Mouse (Mus musculus) hindbrain, embryonic 16.5 days (tissue): ENCODE results near the gene Idh3g. TPM values are rescaled to one million over a fixed set of nuclear protein-coding genes. Genes with fewer than 3 reads are reported as not detected.
"Not testable (repeated sequence)": the region's sequence is repeated elsewhere in the genome, so short reads cannot be mapped to it uniquely, and the experiment has no call there.

Source experiments
- ATAC-seq: fragments of 200-750 bp; cut with Nextera tagmentation; 2 replicates; pipeline ENCODE4 v1.8.0; 2017; ENCODE audit warnings: moderate TSS enrichment, moderate library complexity
- H3K27ac ChIP-seq: fragments of 300-500 bp; sonication (generic); 2 replicates; pipeline ENCODE4 v1.5.1; 2014; ENCODE audit warnings: low read depth, mild to moderate bottlenecking, control low read depth, low read length, moderate library complexity
- H3K27me3 ChIP-seq: fragments of 300-500 bp; sonication (generic); replicated peaks from 2 replicates; pipeline ENCODE4 v1.6.1; 2014; ENCODE audit warnings: low read length; ENCODE audit not compliant: control insufficient read depth, insufficient read depth
- H3K36me3 ChIP-seq: fragments of 300-500 bp; sonication (generic); 2 replicates; pipeline ENCODE4 v1.6.1; 2014; ENCODE audit warnings: mild to moderate bottlenecking, low read length, moderate library complexity, mixed read lengths; ENCODE audit not compliant: control insufficient read depth, insufficient read depth
- H3K4me1 ChIP-seq: fragments of 300-500 bp; sonication (generic); 2 replicates; pipeline ENCODE4 v1.6.1; 2014; ENCODE audit warnings: low read depth, low read length; ENCODE audit not compliant: control insufficient read depth, insufficient read depth
- H3K4me2 ChIP-seq: fragments of 300-500 bp; sonication (generic); 2 replicates; pipeline ENCODE4 v1.6.1; 2014; ENCODE audit warnings: mild to moderate bottlenecking, low read length, control low read depth, moderate library complexity
- H3K4me3 ChIP-seq: fragments of 300-500 bp; sonication (generic); 2 replicates; pipeline ENCODE4 v1.5.1; 2014; ENCODE audit warnings: mild to moderate bottlenecking, low read length, control low read depth, moderate library complexity
- H3K9ac ChIP-seq: fragments of 300-500 bp; sonication (generic); 2 replicates; pipeline ENCODE4 v1.6.1; 2014; ENCODE audit warnings: low read depth, mild to moderate bottlenecking, control low read depth, low read length, moderate library complexity
- H3K9me3 ChIP-seq: fragments of 300-500 bp; sonication (generic); 2 replicates; pipeline ENCODE4 v1.6.1; 2014; ENCODE audit warnings: mild to moderate bottlenecking, low read length, moderate library complexity; ENCODE audit not compliant: control insufficient read depth
- WGBS: fragments of 180-500 bp; shearing (Covaris S2); extraction: QIAGEN DNeasy Blood & Tissue Kit; methylation state at CpG from one replicate; pipeline ENCODE4 v1.1.7; 2014; 5-methylcytosine and 5-hydroxymethylcytosine counted together
- polyA plus RNA-seq: library from polyadenylated mRNA; unstranded; fragments of >200 nt; fragmentation: Nextera tagmentation; extraction: Ambion mirVana; gene quantifications from 2 replicates; pipeline ENCODE4 v1.2.1, GENCODE M21; 2015

The Idh3g gene
- polyA plus RNA-seq, 1 experiment from 2014 or later: 285 TPM

- Histone ChIP-seq H3K27me3 (no peaks in the 10 kb centered on the region), H3K4me3 (no peak overlapping the region), H3K9me3 (no peaks in the 10 kb centered on the region), H3K27ac (no peak overlapping the region), H3K4me2 (no peak overlapping the region), H3K4me1 (no peaks in the 10 kb centered on the region), H3K9ac (no peak overlapping the region), H3K36me3 (no peaks in the 10 kb centered on the region)
- 67% methylated on average over 6 of the region's 9 CpGs for WGBS
- ATAC-seq: no peak
Measured at GRCm38 (mm10) chrX:73767267-73767666, 19.4 kb downstream of the Idh3g start.

- Histone ChIP-seq H3K36me3 (no peaks in the 10 kb centered on the region), H3K4me1 (no peaks in the 10 kb centered on the region), H3K9me3 (no peaks in the 10 kb centered on the region), H3K27ac (no peak overlapping the region), H3K27me3 (no peaks in the 10 kb centered on the region), H3K9ac (no peak overlapping the region), H3K4me2 (no peak overlapping the region), H3K4me3 (no peak overlapping the region)
- 0 out of 2 replicates have a peak, but pooled peaks have one; percentile 54 for ATAC-seq
- WGBS: 76% methylated on average over 1 of the region's 1 CpGs
Measured at GRCm38 (mm10) chrX:73765311-73765710, 21.4 kb downstream of the Idh3g start.

GRCm38 (mm10) chrX:73758611-73759290, 27.9 kb downstream of the Idh3g start:
- Histone ChIP-seq H3K9ac (no peak overlapping the region), H3K27me3 (no peaks in the 10 kb centered on the region), H3K27ac (no peak overlapping the region), H3K4me1 (no peaks in the 10 kb centered on the region), H3K4me3 (no peak overlapping the region), H3K9me3 (no peaks in the 10 kb centered on the region), H3K36me3 (no peaks in the 10 kb centered on the region), H3K4me2 (no peak overlapping the region)
- peak; percentile 61; the same call in 1 of the 2 replicates for ATAC-seq
- WGBS: 81% methylated on average over 13 of the region's 13 CpGs

- Histone ChIP-seq H3K4me2 (no peak within 1 kb of the TSS), H3K4me1 (no peaks in the 10 kb centered on the region), H3K4me3 (no peak within 1 kb of the TSS), H3K27ac (no peak within 1 kb of the TSS), H3K36me3 (no peaks in the 10 kb centered on the region), H3K9ac (no peak within 1 kb of the TSS), H3K27me3 (no peaks in the 10 kb centered on the region), H3K9me3 (no peaks in the 10 kb centered on the region)
- peak; percentile 63; the same call in 1 of the 2 replicates for ATAC-seq
- WGBS: 64% methylated on average over 5 of the region's 5 CpGs
Measured at GRCm38 (mm10) chrX:73756334-73757140, 30.2 kb downstream of the Idh3g start, which contains the start of gene Plxnb3. Plxnb3 (plus strand) TSS chrX:73757090.

- Histone ChIP-seq H3K4me3 (no peak overlapping the region), H3K4me1 (no peaks in the 10 kb centered on the region), H3K27me3 (no peaks in the 10 kb centered on the region), H3K27ac (no peak overlapping the region), H3K4me2 (no peak overlapping the region), H3K9me3 (no peaks in the 10 kb centered on the region), H3K36me3 (no peaks in the 10 kb centered on the region), H3K9ac (no peak overlapping the region)
- WGBS: 94% methylated on average over 1 of the region's 1 CpGs
- ATAC-seq: no peak
Measured at GRCm38 (mm10) chrX:73748977-73749376, 37.7 kb downstream of the Idh3g start.

- H3K4me3 ChIP-seq: no peak overlapping the region
- no peaks in the 10 kb centered on the region for H3K4me1 ChIP-seq
- H3K9ac ChIP-seq: no peak overlapping the region
- H3K27me3 ChIP-seq: no peaks in the 10 kb centered on the region
- no peaks in the 10 kb centered on the region for H3K9me3 ChIP-seq
- no peak for ATAC-seq
- no peaks in the 10 kb centered on the region for H3K36me3 ChIP-seq
- H3K4me2 ChIP-seq: no peak overlapping the region
- H3K27ac ChIP-seq: no peak overlapping the region
- WGBS: 83% methylated on average over 1 of the region's 1 CpGs
Measured at GRCm38 (mm10) chrX:73744774-73745481, 41.8 kb downstream of the Idh3g start.

- H3K36me3 ChIP-seq, H3K4me3 ChIP-seq, H3K4me1 ChIP-seq, ATAC-seq, H3K9ac ChIP-seq, H3K9me3 ChIP-seq, H3K27me3 ChIP-seq, H3K27ac ChIP-seq, H3K4me2 ChIP-seq: not testable (repeated sequence)
- 95% methylated on average over 7 of the region's 7 CpGs for WGBS
Measured at GRCm38 (mm10) chrX:73739841-73740240, 46.9 kb downstream of the Idh3g start.

GRCm38 (mm10) chrX:73739151-73739550, 47.5 kb downstream of the Idh3g start:
- Histone ChIP-seq H3K4me3 (no peak overlapping the region), H3K4me1 (no peaks in the 10 kb centered on the region), H3K9me3 (no peaks in the 10 kb centered on the region), H3K4me2 (no peak overlapping the region), H3K27ac (no peak overlapping the region), H3K9ac (no peak overlapping the region), H3K27me3 (no peaks in the 10 kb centered on the region), H3K36me3 (no peaks in the 10 kb centered on the region)
- WGBS: 76% methylated on average over 5 of the region's 5 CpGs
- ATAC-seq: no peak

- H3K36me3 ChIP-seq: no peaks in the 10 kb centered on the region
- no peak overlapping the region for H3K9ac ChIP-seq
- H3K4me3 ChIP-seq: no peak overlapping the region
- no peaks in the 10 kb centered on the region for H3K9me3 ChIP-seq
- WGBS: no CpG with 5 or more reads among the region's 1 CpGs
- no peaks in the 10 kb centered on the region for H3K4me1 ChIP-seq
- no peak for ATAC-seq
- no peak overlapping the region for H3K27ac ChIP-seq
- H3K4me2 ChIP-seq: no peak overlapping the region
- H3K27me3 ChIP-seq: no peaks in the 10 kb centered on the region
Measured at GRCm38 (mm10) chrX:73738155-73738554, 48.5 kb downstream of the Idh3g start.
